Mouse (Mus musculus) liver, embryonic 13.5 days (tissue): ENCODE data around the gene Shroom3. TPM values are rescaled to one million over a fixed set of nuclear protein-coding genes. Genes with fewer than 3 reads are reported as not detected.

ENCODE experiments used
- ATAC-seq: fragments of 200-750 bp; cut with Nextera tagmentation; 2 replicates; pipeline ENCODE4 v1.8.0; 2017; ENCODE audit warnings: low read depth, mild to moderate bottlenecking, moderate number of reproducible peaks, moderate library complexity
- DNase-seq: peaks from one replicate; pipeline ENCODE4 v3.0.0; 2022
- H3K27ac ChIP-seq: fragments of 300-500 bp; sonication (generic); 2 replicates; pipeline ENCODE4 v1.5.1; 2015; ENCODE audit warnings: moderate library complexity, mild to moderate bottlenecking, inconsistent platforms
- H3K27me3 ChIP-seq: fragments of 300-500 bp; sonication (generic); 2 replicates; pipeline ENCODE4 v1.6.1; 2015; ENCODE audit warnings: mild to moderate bottlenecking, inconsistent platforms
- H3K36me3 ChIP-seq: fragments of 300-500 bp; sonication (generic); 2 replicates; pipeline ENCODE4 v1.6.1; 2015; ENCODE audit warnings: mild to moderate bottlenecking, inconsistent platforms
- H3K4me1 ChIP-seq: fragments of 300-500 bp; sonication (generic); replicated peaks from 2 replicates; pipeline ENCODE4 v1.6.1; 2015; ENCODE audit warnings: inconsistent platforms
- H3K4me2 ChIP-seq: fragments of 300-500 bp; sonication (generic); 2 replicates; pipeline ENCODE4 v1.6.1; 2015; ENCODE audit warnings: inconsistent platforms, mild to moderate bottlenecking, moderate library complexity
- H3K4me3 ChIP-seq: fragments of 300-500 bp; sonication (generic); replicated peaks from 2 replicates; pipeline ENCODE4 v1.5.1; 2015; ENCODE audit warnings: mild to moderate bottlenecking, inconsistent platforms
- H3K9ac ChIP-seq: fragments of 300-500 bp; sonication (generic); 2 replicates; pipeline ENCODE4 v1.6.1; 2015; ENCODE audit warnings: mild to moderate bottlenecking, inconsistent platforms
- H3K9me3 ChIP-seq: fragments of 300-500 bp; sonication (generic); replicated peaks from 2 replicates; pipeline ENCODE4 v1.6.1; 2016; ENCODE audit warnings: inconsistent platforms
- whole genome bisulfite sequencing: fragments of 180-500 bp; shearing (Covaris S2); methylation state at CpG from one replicate; pipeline ENCODE4 v1.1.7; 2015; ENCODE audit not compliant: insufficient replicate concordance; 5-methylcytosine and 5-hydroxymethylcytosine counted together
- polyA plus RNA-seq: library from polyadenylated mRNA; unstranded; fragments of >200 nt; fragmentation: Nextera tagmentation; extraction: Ambion mirVana; gene quantifications from 2 replicates; pipeline ENCODE4 v1.2.1, GENCODE M21; 2015

The Shroom3 gene
- polyA plus RNA-seq, 1 experiment from 2014 or later = 0.20 TPM

DNA sequence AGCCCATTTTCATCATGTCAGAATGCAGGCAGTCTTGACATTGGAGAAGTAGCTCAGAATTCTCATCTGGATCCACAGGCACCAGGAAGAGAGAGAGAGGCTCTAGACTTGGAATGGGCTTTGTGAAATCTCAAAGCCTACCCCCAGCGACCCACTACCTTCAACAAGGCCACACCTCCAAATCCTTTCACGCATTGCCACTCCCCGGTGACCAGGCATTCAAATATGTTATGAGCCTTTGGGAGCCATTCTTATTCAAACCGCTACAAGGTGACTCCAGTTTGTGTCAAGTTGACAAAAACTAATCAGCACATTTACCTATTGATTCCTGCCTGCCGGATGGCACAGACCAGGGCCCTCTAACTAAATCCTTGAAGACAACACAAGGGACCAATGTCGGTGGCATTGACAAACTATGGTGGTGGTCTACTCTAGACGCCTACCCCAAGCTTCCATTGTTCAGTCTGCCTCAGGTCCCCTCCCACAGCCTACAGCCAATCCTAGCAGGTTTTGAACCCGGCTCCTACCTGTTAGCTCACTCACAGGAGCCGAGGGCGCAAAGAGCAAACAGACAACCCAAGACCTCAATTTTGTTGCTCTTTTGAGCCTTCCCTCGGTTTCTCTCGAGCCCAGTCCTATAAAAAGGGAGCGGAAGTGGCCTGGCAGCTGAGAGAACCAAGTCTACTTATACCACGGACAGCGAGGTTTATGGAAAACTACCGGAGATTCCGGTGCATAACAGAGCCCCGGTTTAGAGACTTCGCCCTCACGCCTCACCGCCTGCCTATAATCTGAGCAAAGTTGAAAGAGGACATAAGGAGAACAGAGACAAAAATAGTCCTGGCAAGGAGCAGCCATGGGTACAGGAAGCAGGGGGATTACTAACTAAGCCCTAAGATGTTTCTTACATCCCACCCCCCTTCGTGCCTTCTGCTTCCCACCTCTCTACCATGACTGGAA lies 303.7 kb downstream of the Shroom3 start:
- Histone ChIP-seq H3K4me2 (no peak overlapping the region), H3K27me3 (no peaks in the 10 kb centered on the region), H3K27ac (no peak overlapping the region), H3K4me3 (no peak overlapping the region), H3K9me3 (no peaks in the 10 kb centered on the region), H3K9ac (no peak overlapping the region), H3K4me1 (no peaks in the 10 kb centered on the region), H3K36me3 (no peaks in the 10 kb centered on the region)
- WGBS = 76% methylated on average over 22 of the region's 22 CpGs
- ATAC-seq (no peak), DNase-seq (no peak)

DNA sequence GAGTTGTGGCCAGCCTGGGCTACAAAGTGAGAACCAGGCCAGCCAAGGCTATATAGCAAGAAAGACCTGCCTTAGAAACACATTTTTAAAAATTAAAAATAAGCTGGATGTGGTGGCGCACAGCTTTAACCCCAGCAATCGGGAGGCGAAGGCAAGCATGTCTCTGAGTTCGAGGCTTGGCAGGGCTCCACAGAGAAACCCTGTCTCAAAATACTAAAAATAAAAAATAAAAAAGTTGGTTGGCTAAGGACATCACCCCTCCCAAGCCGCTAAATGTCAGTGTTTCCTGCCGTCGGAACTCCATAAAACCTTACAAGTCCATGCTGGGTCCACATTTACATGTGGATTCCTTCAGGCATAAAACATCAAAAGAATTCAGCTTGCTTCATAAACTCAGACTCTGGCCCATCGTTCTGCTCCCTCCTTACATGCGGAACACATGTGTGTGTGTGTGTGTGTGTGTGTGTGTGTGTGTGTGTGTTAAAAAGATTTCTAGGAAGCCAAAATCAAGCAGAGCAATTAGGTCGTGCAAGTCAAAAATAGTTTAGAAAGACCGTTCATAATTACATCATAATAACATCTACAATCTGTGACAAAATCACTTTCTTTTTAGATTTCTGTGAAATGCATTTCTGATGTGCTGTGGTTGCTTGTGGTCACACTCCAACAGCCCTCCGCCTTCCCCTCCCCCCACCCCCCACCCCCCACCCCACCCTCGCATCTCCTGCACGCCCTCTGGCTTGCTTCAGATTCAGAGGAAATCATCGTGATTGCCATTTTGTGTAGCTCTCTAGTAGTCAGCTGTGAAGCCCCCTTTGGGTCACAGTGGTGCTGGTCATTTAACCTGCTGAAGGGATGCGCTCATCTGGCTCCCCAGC lies 304.9 kb downstream of the Shroom3 start:
- no peak for DNase-seq
- no peak overlapping the region for H3K4me2 ChIP-seq
- no peak overlapping the region for H3K27ac ChIP-seq
- H3K27me3 ChIP-seq = no peaks in the 10 kb centered on the region
- no peak for ATAC-seq
- no peak overlapping the region for H3K9ac ChIP-seq
- no peaks in the 10 kb centered on the region for H3K9me3 ChIP-seq
- no peaks in the 10 kb centered on the region for H3K4me1 ChIP-seq
- no peaks in the 10 kb centered on the region for H3K36me3 ChIP-seq
- no peak overlapping the region for H3K4me3 ChIP-seq
- 54% methylated on average over 16 of the region's 16 CpGs for WGBS

DNA sequence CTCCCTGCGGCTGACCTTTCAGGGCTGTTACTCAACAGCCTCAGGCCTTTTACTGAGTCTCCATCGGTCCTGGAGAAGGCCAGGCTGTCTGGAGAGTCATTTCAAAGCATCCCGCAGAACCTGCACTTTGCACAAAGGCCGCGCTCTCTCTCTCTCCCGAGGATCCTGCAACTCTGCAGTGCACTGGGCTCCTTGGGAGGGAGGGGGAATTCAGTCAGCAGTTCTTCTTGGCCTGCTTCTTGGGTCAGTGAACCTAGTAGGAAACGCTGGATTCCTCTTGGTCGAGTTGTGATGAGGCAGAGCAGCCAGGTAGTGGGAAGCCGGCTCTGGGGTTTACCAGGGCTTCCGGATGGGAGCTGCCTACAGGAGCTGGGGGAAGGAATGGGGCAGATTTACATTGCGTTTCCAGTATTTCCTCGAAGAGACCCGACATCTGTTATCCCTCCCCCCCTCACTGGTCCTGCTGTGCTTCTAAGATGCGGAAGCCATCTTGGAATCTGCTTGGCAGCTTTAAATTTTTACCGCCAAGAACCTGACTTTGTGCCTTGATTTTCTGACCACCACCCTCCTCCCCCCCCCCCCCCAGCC lies 305.6 kb downstream of the Shroom3 start:
- Histone ChIP-seq H3K4me1 (no peaks in the 10 kb centered on the region), H3K27ac (no peak overlapping the region), H3K27me3 (no peaks in the 10 kb centered on the region), H3K4me2 (no peak overlapping the region), H3K9ac (no peak overlapping the region), H3K4me3 (no peak overlapping the region), H3K9me3 (no peaks in the 10 kb centered on the region), H3K36me3 (no peaks in the 10 kb centered on the region)
- DNase-seq (no peak), ATAC-seq (no peak)
- 47% methylated on average over 15 of the region's 15 CpGs for WGBS

DNA sequence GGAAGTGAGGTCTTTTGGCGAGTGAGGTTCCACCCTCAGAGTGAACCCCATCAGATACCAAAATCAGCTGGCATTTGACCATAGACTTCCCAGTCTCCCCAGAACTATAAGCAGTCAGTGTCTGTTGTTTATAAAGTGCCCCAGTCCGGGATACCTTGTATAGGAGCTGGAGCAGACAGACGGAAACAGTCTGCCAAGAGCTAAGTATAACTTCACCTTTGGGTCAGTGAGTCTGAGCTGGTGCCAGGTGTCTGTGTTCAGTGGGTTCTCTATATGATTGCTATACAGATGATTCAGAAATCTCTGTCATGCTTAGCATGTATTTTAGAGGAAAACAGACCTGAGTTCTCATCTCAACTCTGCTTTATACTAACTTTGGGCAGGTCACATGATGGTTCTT lies 308.9 kb downstream of the Shroom3 start:
- WGBS = 60% methylated on average over 3 of the region's 3 CpGs
- no peaks in the 10 kb centered on the region for H3K4me1 ChIP-seq
- H3K27me3 ChIP-seq = no peaks in the 10 kb centered on the region
- no peaks in the 10 kb centered on the region for H3K9me3 ChIP-seq
- H3K36me3 ChIP-seq = no peaks in the 10 kb centered on the region
- no peak for DNase-seq
- ATAC-seq = no peak
- H3K4me2 ChIP-seq = no peak overlapping the region
- no peak overlapping the region for H3K4me3 ChIP-seq
- no peak overlapping the region for H3K9ac ChIP-seq
- H3K27ac ChIP-seq = no peak overlapping the region

DNA sequence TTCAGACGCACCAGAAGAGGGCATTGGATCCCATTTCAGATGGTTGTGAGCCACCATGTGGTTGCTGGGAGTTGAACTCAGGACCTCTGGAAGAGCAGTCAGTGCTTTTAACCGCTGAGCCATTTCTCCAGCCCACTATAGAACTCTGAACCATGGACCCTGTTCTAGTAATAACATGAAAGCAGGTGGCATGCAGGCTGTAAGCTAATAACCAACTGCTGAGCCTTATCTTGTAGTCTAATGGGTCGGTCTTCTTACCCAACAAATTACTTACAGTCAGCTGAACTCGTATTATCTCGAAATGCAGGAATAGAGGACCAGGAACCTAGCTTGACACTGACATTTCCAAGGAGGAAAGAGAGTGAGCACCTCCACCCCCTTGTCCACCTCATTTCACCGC lies 311.1 kb downstream of the Shroom3 start:
- Histone ChIP-seq H3K4me2 (no peak overlapping the region), H3K4me1 (no peaks in the 10 kb centered on the region), H3K27me3 (no peaks in the 10 kb centered on the region), H3K36me3 (no peaks in the 10 kb centered on the region), H3K27ac (no peak overlapping the region), H3K9ac (no peak overlapping the region), H3K9me3 (no peaks in the 10 kb centered on the region), H3K4me3 (no peak overlapping the region)
- no peak for ATAC-seq
- no peak for DNase-seq
- 59% methylated on average over 6 of the region's 6 CpGs for WGBS

DNA sequence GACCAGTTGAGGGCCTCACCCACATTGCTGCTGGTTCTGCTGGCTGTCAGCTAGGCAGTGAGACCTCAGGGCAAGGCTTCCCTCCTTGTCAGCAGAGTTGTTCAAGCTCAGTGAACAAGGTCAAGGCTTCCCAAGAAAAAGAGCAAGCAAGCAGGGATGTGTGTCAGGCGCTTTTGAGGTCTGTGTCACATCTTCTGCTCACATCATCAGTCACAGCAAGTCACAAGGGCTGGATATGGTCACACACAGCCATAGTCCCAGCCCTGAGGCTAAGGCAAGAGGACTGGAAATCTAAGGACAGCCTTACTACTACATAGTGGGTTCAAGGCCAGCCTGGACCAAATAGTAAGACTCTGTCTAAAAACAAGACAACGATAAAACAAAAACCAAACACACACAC lies 311.6 kb downstream of the Shroom3 start:
- no peak overlapping the region for H3K9ac ChIP-seq
- H3K9me3 ChIP-seq = no peaks in the 10 kb centered on the region
- 58% methylated on average over 2 of the region's 2 CpGs for WGBS
- H3K4me2 ChIP-seq = no peak overlapping the region
- H3K27ac ChIP-seq = no peak overlapping the region
- H3K36me3 ChIP-seq = no peaks in the 10 kb centered on the region
- no peak for ATAC-seq
- no peak for DNase-seq
- no peaks in the 10 kb centered on the region for H3K4me1 ChIP-seq
- no peak overlapping the region for H3K4me3 ChIP-seq
- H3K27me3 ChIP-seq = no peaks in the 10 kb centered on the region

DNA sequence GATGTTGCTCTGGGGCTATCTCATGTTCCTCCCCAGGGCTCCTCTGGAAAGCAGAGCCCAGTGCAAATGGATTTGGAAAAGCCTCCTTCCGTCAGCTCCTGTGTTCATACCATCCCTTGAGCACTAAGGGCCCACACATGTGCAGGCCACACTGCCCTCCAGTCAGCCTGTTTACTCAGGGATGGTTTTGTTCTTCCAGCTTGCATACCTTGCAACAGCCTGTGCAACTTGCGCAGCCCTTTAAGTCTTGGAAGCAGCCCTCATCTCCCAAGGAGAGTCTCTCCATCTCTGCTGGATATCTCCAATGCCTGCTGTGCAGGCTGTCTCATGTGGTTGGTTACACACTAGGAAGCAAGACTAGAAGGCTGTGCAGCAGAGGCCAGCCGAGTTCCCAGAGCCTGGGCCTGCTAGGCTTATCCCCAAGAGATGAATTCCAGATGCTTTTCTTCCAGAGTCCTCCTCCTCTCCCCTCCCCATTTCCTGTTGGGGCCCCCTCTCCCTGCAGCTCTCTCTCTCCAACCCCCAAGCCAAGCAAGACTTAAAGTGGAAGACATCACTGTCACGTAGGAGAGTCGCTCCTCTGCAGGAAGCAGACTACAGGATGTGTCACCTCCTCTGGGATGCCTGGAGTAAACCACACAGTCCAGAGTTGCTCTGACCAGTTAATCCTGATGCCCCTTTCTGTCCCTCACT lies 314.3 kb downstream of the Shroom3 start:
- Histone ChIP-seq H3K4me3 (no peak overlapping the region), H3K9me3 (no peaks in the 10 kb centered on the region), H3K4me2 (no peak overlapping the region), H3K9ac (no peak overlapping the region), H3K27me3 (no peaks in the 10 kb centered on the region), H3K36me3 (no peaks in the 10 kb centered on the region), H3K27ac (peak overlapping the region; percentile 72), H3K4me1 (0 out of 2 replicates have a peak, but pooled peaks cover 10% of the 10 kb centered on the region)
- no peak for DNase-seq
- peak; percentile 63 for ATAC-seq
- WGBS = 45% methylated on average over 5 of the region's 5 CpGs

DNA sequence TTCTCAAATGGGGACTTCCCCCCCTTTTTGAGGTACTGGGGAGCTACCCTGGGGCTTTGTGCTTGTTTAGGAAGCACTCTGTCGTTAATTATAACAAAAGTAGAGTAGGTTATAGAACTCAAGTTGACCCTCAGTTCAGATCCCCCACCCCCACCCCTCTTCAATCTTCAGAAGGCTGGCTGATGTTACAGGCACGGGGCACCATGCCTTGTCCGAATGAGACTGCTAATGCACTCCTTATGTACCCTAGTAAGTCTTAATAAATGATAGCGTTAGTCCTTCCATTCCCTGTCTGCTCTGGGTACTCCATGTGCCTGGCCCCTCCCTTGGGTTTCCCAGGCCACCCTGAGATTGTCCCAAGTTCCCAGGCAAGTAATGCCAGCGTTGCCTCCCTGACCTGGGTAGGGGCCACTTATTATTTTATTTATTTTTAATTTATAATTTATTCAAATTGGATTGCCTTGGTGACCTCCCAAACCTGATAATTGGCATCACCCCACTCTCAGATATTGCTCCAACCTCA lies 315.3 kb downstream of the Shroom3 start:
- DNase-seq = no peak
- ATAC-seq = no peak
- no peak overlapping the region for H3K4me2 ChIP-seq
- H3K9me3 ChIP-seq = no peaks in the 10 kb centered on the region
- H3K4me3 ChIP-seq = no peak overlapping the region
- H3K9ac ChIP-seq = no peak overlapping the region
- H3K27ac ChIP-seq = no peak overlapping the region
- 0 out of 2 replicates have a peak, but pooled peaks cover 10% of the 10 kb centered on the region for H3K4me1 ChIP-seq
- H3K36me3 ChIP-seq = no peaks in the 10 kb centered on the region
- no peaks in the 10 kb centered on the region for H3K27me3 ChIP-seq
- 48% methylated on average over 5 of the region's 5 CpGs for WGBS

DNA sequence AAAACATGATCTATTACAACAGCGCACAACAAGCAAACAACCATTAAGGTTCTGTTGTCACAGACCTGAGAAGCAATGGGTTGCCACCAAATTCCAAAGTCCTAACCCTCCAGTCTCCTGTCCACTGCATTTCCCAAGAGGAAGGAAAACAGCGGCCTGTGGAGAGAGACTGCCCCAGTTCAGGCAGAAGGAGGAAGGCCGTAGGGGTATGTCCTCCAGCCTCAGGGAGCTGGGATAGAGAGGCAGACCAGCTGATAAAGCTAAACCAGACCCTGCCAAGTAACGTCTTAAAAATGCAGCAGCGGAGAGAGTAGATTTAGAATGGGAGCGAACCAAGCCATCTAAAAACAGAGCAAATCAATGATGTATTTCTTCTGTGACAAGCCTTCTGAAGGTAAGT lies 316.8 kb downstream of the Shroom3 start:
- Histone ChIP-seq H3K9me3 (no peaks in the 10 kb centered on the region), H3K9ac (no peak overlapping the region), H3K4me1 (0 out of 2 replicates have a peak, but pooled peaks cover 10% of the 10 kb centered on the region), H3K4me3 (no peak overlapping the region), H3K36me3 (no peaks in the 10 kb centered on the region), H3K4me2 (no peak overlapping the region), H3K27ac (peak overlapping the region; percentile 21; the same call in 1 of the 2 replicates), H3K27me3 (peaks cover under 1% of the 10 kb centered on the region; the same call in 1 of the 2 replicates)
- DNase-seq (no peak), ATAC-seq (no peak)
- WGBS = 57% methylated on average over 6 of the region's 6 CpGs

DNA sequence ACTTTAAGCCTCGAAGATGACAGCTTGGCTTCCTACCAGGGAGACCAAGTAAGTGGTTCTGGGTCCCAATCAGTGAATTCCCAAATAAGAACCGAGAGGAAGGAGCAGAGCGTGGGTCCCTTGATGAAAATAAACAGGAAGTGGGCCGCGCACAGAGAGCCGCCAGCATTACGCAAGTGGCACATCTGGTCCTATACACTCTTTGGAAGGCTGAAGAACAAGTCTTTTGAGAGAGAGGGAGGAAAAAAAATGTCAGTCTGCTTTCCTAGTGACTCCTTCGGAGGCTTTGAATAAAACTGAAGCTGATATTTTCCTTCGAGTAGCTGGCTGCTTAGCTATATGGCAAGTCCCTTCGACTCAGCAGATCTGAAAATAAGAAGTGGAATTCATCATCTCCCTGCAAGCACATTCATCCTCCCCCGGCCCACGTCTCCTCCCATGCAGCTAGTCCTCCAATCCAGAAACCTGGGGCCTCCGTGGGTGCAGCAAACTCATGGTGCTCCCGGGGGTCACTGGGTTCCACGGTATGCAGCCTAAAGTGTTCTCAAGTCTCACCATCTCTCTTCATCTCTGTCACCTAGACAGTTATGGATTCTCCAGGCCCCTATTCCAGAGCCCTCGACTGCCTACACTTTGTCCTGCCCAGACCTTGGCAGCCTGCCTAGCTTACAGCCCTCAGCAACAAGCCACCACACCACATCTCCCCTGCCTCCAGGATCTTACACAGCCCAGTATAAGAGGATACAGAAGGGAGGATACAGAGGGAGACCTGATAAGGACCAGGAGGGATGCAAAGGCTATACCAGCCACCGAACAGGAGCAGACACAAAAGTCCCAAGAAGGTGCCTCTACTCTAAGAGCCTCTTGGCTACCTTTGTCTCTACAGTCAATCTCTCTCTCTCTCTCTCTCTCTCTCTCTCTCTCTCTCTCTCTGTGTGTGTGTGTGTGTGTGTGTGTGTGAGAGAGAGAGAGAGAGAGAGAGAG lies 317.8 kb downstream of the Shroom3 start:
- no peaks in the 10 kb centered on the region for H3K36me3 ChIP-seq
- no peaks in the 10 kb centered on the region for H3K9me3 ChIP-seq
- no peak overlapping the region for H3K4me2 ChIP-seq
- DNase-seq (no peak), ATAC-seq (no peak)
- WGBS = 24% methylated on average over 17 of the region's 17 CpGs
- H3K4me1 ChIP-seq = 0 out of 2 replicates have a peak, but pooled peaks cover 14% of the 10 kb centered on the region
- H3K9ac ChIP-seq = no peak overlapping the region
- peaks cover 8% of the 10 kb centered on the region; the same call in 1 of the 2 replicates for H3K27me3 ChIP-seq
- H3K4me3 ChIP-seq = no peak overlapping the region
- peak overlapping the region; percentile 60 for H3K27ac ChIP-seq
